Mouse (Mus musculus) stomach, postnatal 0 days (tissue): ENCODE measurements around the gene Glmp. TPM values are rescaled to one million over a fixed set of nuclear protein-coding genes. Genes with fewer than 3 reads are reported as not detected.

ENCODE experiments used
- ATAC-seq: fragments of 200-750 bp; cut with Nextera tagmentation; 2 replicates; pipeline ENCODE4 v1.8.0; 2017; ENCODE audit not compliant: low FRiP score, low TSS enrichment
- DNase-seq: peaks from one replicate; pipeline ENCODE4 v3.0.0-alpha.2; 2016; ENCODE audit warnings: low spot score
- H3K27ac ChIP-seq: fragments of 300-500 bp; sonication (generic); replicated peaks from 2 replicates; pipeline ENCODE4 v1.5.1; 2014; ENCODE audit warnings: mild to moderate bottlenecking, control low read depth
- H3K27me3 ChIP-seq: fragments of 300-500 bp; sonication (generic); 2 replicates; pipeline ENCODE4 v1.6.1; 2014; ENCODE audit warnings: low read length; ENCODE audit not compliant: control insufficient read depth, insufficient read depth
- H3K36me3 ChIP-seq: fragments of 300-500 bp; sonication (generic); 2 replicates; pipeline ENCODE4 v1.6.1; 2014; ENCODE audit warnings: low read length, mixed read lengths; ENCODE audit not compliant: control insufficient read depth, insufficient read depth
- H3K4me1 ChIP-seq: fragments of 300-500 bp; sonication (generic); replicated peaks from 2 replicates; pipeline ENCODE4 v1.6.1; 2014; ENCODE audit warnings: antibody characterized with exemption; ENCODE audit not compliant: control insufficient read depth, insufficient read depth
- H3K4me2 ChIP-seq: fragments of 300-500 bp; sonication (generic); replicated peaks from 2 replicates; pipeline ENCODE4 v1.6.1; 2014; ENCODE audit warnings: low read depth, mild to moderate bottlenecking, control low read depth, moderate library complexity
- H3K4me3 ChIP-seq: fragments of 300-500 bp; sonication (generic); 2 replicates; pipeline ENCODE4 v1.5.1; 2014; ENCODE audit warnings: low read depth, low read length, control low read depth
- H3K9ac ChIP-seq: fragments of 300-500 bp; sonication (generic); 2 replicates; pipeline ENCODE4 v1.6.1; 2014; ENCODE audit warnings: mild to moderate bottlenecking, low read length, control low read depth, mixed read lengths
- H3K9me3 ChIP-seq: fragments of 300-500 bp; sonication (generic); 2 replicates; pipeline ENCODE4 v1.6.1; 2016; ENCODE audit warnings: low read length; ENCODE audit not compliant: control insufficient read depth
- CTCF ChIP-seq: IDR thresholded peaks from 2 replicates; pipeline ENCODE4 v1.5.1; 2016; ENCODE audit warnings: antibody characterized with exemption, low read depth, mild to moderate bottlenecking, moderate library complexity
- EP300 ChIP-seq: optimal IDR thresholded peaks from 2 replicates; pipeline ENCODE3; 2016; ENCODE audit warnings: antibody characterized with exemption
- WGBS: fragments of 180-500 bp; shearing (Covaris S2); extraction: QIAGEN DNeasy Blood & Tissue Kit; methylation state at CpG from one replicate; pipeline ENCODE4 v1.1.7; 2014; 5-methylcytosine and 5-hydroxymethylcytosine counted together
- polyA plus RNA-seq: library from polyadenylated mRNA; unstranded; fragments of >200 nt; fragmentation: Nextera tagmentation; extraction: Ambion mirVana; gene quantifications from 2 replicates; pipeline ENCODE4 v1.2.1, GENCODE M21; 2015

The Glmp gene
- polyA plus RNA-seq, 1 experiment from 2014 or later = 161 TPM

DNA sequence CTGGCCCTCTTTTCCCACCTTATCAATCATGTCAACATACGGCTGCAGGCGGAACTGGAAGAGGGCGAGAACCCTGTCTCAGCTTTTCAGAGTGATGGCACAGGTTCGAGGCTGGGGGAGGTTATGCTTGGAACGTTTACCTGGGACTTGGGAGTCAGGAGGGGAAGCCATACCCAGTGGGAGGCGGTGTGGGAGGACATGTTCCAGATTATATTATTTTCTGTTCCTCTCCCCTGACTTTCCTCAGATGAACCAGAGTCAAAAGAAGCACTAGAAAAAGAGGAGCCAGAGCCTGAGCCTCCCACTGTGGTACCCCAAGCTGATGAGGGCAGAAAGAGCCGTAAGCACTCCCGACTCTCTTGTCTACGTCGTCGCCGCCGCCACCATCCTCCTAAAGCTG, 25.9 kb downstream of the Glmp start:
- Histone ChIP-seq H3K9ac (no peak overlapping the region), H3K4me3 (no peak overlapping the region), H3K9me3 (no peaks in the 10 kb centered on the region), H3K4me1 (no peaks in the 10 kb centered on the region), H3K4me2 (no peak overlapping the region), H3K36me3 (peaks cover 75% of the 10 kb centered on the region), H3K27ac (no peak overlapping the region), H3K27me3 (no peaks in the 10 kb centered on the region)
- TF ChIP-seq EP300 (no peak), CTCF (no peak)
- ATAC-seq (no peak), DNase-seq (no peak)
- WGBS = 82% methylated on average over 13 of the region's 13 CpGs

GRCm38 (mm10) chr3:88352907-88353306, 28.1 kb downstream of the Glmp start:
- H3K27ac ChIP-seq = no peak overlapping the region
- 82% methylated on average over 9 of the region's 9 CpGs for WGBS
- no peak overlapping the region for H3K9ac ChIP-seq
- no peaks in the 10 kb centered on the region for H3K27me3 ChIP-seq
- TF ChIP-seq CTCF (no peak), EP300 (no peak)
- ATAC-seq (no peak), DNase-seq (no peak)
- no peaks in the 10 kb centered on the region for H3K9me3 ChIP-seq
- no peak overlapping the region for H3K4me2 ChIP-seq
- no peaks in the 10 kb centered on the region for H3K4me1 ChIP-seq
- H3K36me3 ChIP-seq = peaks cover 76% of the 10 kb centered on the region
- H3K4me3 ChIP-seq = no peak overlapping the region

- WGBS = 94% methylated on average over 8 of the region's 8 CpGs
- Histone ChIP-seq H3K4me2 (no peak overlapping the region), H3K9ac (no peak overlapping the region), H3K4me3 (no peak overlapping the region), H3K27ac (no peak overlapping the region), H3K4me1 (no peaks in the 10 kb centered on the region), H3K27me3 (no peaks in the 10 kb centered on the region), H3K9me3 (no peaks in the 10 kb centered on the region), H3K36me3 (peaks cover 82% of the 10 kb centered on the region)
- no peak for ATAC-seq
- TF ChIP-seq CTCF (peak; percentile 49), EP300 (no peak)
- no peak for DNase-seq
Observed at GRCm38 (mm10) chr3:88354396-88355165, 29.8 kb downstream of the Glmp start.

GRCm38 (mm10) chr3:88359584-88359983, 34.8 kb downstream of the Glmp start:
- Histone ChIP-seq H3K9me3 (no peaks in the 10 kb centered on the region), H3K4me2 (no peak overlapping the region), H3K4me1 (peaks cover 2% of the 10 kb centered on the region; the same call in 1 of the 2 replicates), H3K27ac (no peak overlapping the region), H3K4me3 (no peak overlapping the region), H3K9ac (no peak overlapping the region), H3K36me3 (peaks cover 65% of the 10 kb centered on the region), H3K27me3 (no peaks in the 10 kb centered on the region)
- WGBS = 65% methylated on average over 5 of the region's 5 CpGs
- TF ChIP-seq EP300 = no peak
- no peak for ATAC-seq
- no peak for DNase-seq

GRCm38 (mm10) chr3:88359989-88360388, 35.2 kb downstream of the Glmp start:
- H3K27me3 ChIP-seq = no peaks in the 10 kb centered on the region
- DNase-seq (no peak), ATAC-seq (no peak)
- H3K4me3 ChIP-seq = no peak overlapping the region
- H3K27ac ChIP-seq = no peak overlapping the region
- H3K36me3 ChIP-seq = peaks cover 61% of the 10 kb centered on the region
- no peak overlapping the region for H3K4me2 ChIP-seq
- no peak for TF ChIP-seq CTCF
- TF ChIP-seq EP300 = no peak
- H3K9ac ChIP-seq = no peak overlapping the region
- H3K4me1 ChIP-seq = peaks cover 3% of the 10 kb centered on the region; the same call in 1 of the 2 replicates
- H3K9me3 ChIP-seq = no peaks in the 10 kb centered on the region
- WGBS = 71% methylated on average over 3 of the region's 3 CpGs

- Histone ChIP-seq H3K4me3 (no peak overlapping the region), H3K9me3 (no peaks in the 10 kb centered on the region), H3K27ac (no peak overlapping the region), H3K9ac (no peak overlapping the region), H3K4me2 (no peak overlapping the region), H3K27me3 (no peaks in the 10 kb centered on the region), H3K36me3 (peaks cover 52% of the 10 kb centered on the region), H3K4me1 (peaks cover 3% of the 10 kb centered on the region; the same call in 1 of the 2 replicates)
- no peak for ATAC-seq
- TF ChIP-seq EP300 = no peak
- no peak for TF ChIP-seq CTCF
- DNase-seq = no peak
- WGBS = 72% methylated on average over 6 of the region's 6 CpGs
Observed at GRCm38 (mm10) chr3:88361096-88361495, 36.3 kb downstream of the Glmp start.
